Mouse (Mus musculus) intestine, embryonic 14.5 days (tissue): ENCODE measurements around the gene Fndc3b. TPM values are rescaled to one million over a fixed set of nuclear protein-coding genes. Genes with fewer than 3 reads are reported as not detected.
"Not testable (repeated sequence)": the region's sequence is repeated elsewhere in the genome, so short reads cannot be mapped to it uniquely, and the experiment has no call there.

Experiments used
- ATAC-seq: fragments of 200-750 bp; cut with Nextera tagmentation; replicated peaks from 2 replicates; pipeline ENCODE4 v1.8.0; 2017; ENCODE audit warnings: low read depth, moderate number of reproducible peaks, moderate TSS enrichment, moderate library complexity; ENCODE audit not compliant: low FRiP score, low TSS enrichment
- DNase-seq: peaks from one replicate; pipeline ENCODE4 v3.0.0-alpha.2; 2018; ENCODE audit warnings: low spot score
- H3K27ac ChIP-seq: fragments of 300-500 bp; sonication (generic); 2 replicates; pipeline ENCODE4 v1.5.1; 2014; ENCODE audit warnings: low read depth, mild to moderate bottlenecking, control low read depth
- H3K27me3 ChIP-seq: fragments of 300-500 bp; sonication (generic); replicated peaks from 2 replicates; pipeline ENCODE4 v1.6.1; 2014; ENCODE audit warnings: low read length, control low read depth; ENCODE audit not compliant: control insufficient read depth, insufficient read depth
- H3K36me3 ChIP-seq: fragments of 300-500 bp; sonication (generic); 2 replicates; pipeline ENCODE4 v1.6.1; 2014; ENCODE audit warnings: low read length, control low read depth; ENCODE audit not compliant: control insufficient read depth, insufficient read depth
- H3K4me1 ChIP-seq: fragments of 300-500 bp; sonication (generic); replicated peaks from 2 replicates; pipeline ENCODE4 v1.6.1; 2014; ENCODE audit warnings: low read length, control low read depth, mixed read lengths; ENCODE audit not compliant: control insufficient read depth, insufficient read depth
- H3K4me2 ChIP-seq: fragments of 300-500 bp; sonication (generic); 2 replicates; pipeline ENCODE4 v1.6.1; 2014; ENCODE audit warnings: low read length
- H3K4me3 ChIP-seq: fragments of 300-500 bp; sonication (generic); 2 replicates; pipeline ENCODE4 v1.5.1; 2014; ENCODE audit warnings: low read depth, low read length, control low read depth, mixed read lengths
- H3K9ac ChIP-seq: fragments of 300-500 bp; sonication (generic); 2 replicates; pipeline ENCODE4 v1.6.1; 2014; ENCODE audit warnings: mild to moderate bottlenecking, low read length
- H3K9me3 ChIP-seq: fragments of 300-500 bp; sonication (generic); 2 replicates; pipeline ENCODE4 v1.6.1; 2016; ENCODE audit warnings: low read length, control low read depth; ENCODE audit not compliant: control insufficient read depth
- WGBS: fragments of 180-500 bp; shearing (Covaris S2); extraction: QIAGEN DNeasy Blood & Tissue Kit; methylation state at CpG from one replicate; pipeline ENCODE4 v1.1.7; 2014; 5-methylcytosine and 5-hydroxymethylcytosine counted together
- polyA plus RNA-seq: library from polyadenylated mRNA; unstranded; fragments of >200 nt; fragmentation: Nextera tagmentation; extraction: Ambion mirVana; gene quantifications from 2 replicates; pipeline ENCODE4 v1.2.1, GENCODE M21; 2014

The Fndc3b gene
- polyA plus RNA-seq, 1 experiment from 2014 or later = 26.1 TPM

GRCm38 (mm10) chr3:27479378-27479777, 231.7 kb downstream of the Fndc3b start:
- no peak for DNase-seq
- Histone ChIP-seq H3K4me2 (no peak overlapping the region), H3K4me3 (no peak overlapping the region), H3K9me3 (no peaks in the 10 kb centered on the region), H3K9ac (no peak overlapping the region), H3K36me3 (peaks cover 35% of the 10 kb centered on the region), H3K4me1 (no peaks in the 10 kb centered on the region), H3K27me3 (no peaks in the 10 kb centered on the region), H3K27ac (no peak overlapping the region)
- WGBS = 60% methylated on average over 2 of the region's 2 CpGs
- ATAC-seq = no peak

DNA sequence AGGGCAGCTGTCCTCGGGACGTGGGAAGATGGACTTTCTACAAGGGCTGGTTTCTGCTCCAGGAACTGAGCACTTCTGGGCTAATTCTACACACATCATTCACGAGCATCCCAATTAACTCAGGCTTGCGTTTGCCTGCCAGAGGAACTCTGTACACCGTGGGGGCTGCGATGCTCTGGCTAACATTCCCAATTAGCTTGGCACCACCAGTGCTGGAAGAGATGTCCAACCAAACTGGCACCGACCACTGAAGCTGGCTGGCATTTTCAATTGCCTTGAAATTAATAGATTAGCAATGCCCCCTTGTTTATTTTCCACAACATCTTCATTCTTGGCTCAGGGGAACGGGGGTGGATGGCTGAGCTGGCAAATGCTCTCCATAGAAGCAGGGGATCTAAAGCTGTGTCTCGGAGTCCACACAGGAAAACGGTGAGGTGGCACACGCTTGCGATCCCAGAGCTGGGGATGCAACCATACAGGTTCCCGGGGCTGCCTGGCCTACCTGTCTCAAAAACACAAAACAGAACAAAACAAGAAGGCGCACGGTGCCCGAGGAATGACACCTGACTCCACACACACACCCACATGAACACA, 232.4 kb downstream of the Fndc3b start:
- Histone ChIP-seq H3K9me3 (0 out of 2 replicates have a peak, but pooled peaks cover 2% of the 10 kb centered on the region), H3K27ac (no peak overlapping the region), H3K4me1 (no peaks in the 10 kb centered on the region), H3K4me3 (no peak overlapping the region), H3K4me2 (no peak overlapping the region), H3K9ac (no peak overlapping the region), H3K36me3 (peaks cover 42% of the 10 kb centered on the region), H3K27me3 (no peaks in the 10 kb centered on the region)
- DNase-seq = no peak
- no peak for ATAC-seq
- WGBS = 90% methylated on average over 16 of the region's 16 CpGs

DNA sequence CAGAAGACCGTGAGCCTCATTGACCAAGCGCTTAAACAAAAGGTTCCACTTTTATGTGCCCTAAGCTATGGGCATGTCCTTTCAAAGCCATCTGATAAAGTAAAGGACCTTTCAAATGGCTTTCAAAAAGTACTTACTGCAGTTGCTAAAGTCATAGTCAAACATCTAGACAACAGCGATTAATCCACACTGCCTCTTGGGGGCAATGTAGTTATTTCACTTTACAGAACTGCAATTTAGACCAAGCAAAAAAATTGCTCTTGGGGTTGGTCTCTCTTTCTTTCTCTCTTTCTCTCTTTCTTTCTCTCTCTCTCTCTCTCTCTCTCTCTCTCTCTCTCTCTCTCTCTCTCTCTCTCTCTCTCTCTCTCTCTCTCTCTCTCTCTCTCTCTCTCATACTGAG, 233.4 kb downstream of the Fndc3b start:
- H3K9me3 ChIP-seq, H3K27ac ChIP-seq, ATAC-seq, H3K4me1 ChIP-seq, H3K4me2 ChIP-seq, DNase-seq, H3K27me3 ChIP-seq, H3K4me3 ChIP-seq, H3K9ac ChIP-seq: not testable (repeated sequence)
- peaks cover 42% of the 10 kb centered on the region for H3K36me3 ChIP-seq
- 92% methylated on average over 3 of the region's 3 CpGs for WGBS

DNA sequence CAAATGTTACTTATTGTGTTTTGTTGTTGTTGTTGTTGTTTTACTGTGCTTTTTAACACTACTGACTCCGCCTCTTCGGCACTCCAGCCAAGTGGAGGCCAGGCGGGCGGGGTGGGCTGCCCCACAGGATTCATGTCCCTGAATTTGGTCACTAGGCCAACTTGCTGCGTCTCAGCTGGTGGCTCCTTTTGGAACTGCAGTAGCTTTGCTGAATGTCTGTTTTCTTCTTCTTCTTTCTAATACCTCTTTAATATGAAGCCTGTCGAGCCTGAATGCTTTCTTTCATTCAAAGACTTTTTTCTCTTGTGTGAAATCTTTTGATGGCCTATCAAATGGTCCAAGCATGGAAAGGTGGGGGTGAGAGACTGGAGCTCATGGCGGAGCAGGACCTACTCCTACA, 235.2 kb downstream of the Fndc3b start:
- ATAC-seq = no peak
- H3K4me3 ChIP-seq = no peak overlapping the region
- WGBS = 87% methylated on average over 7 of the region's 7 CpGs
- no peak overlapping the region for H3K9ac ChIP-seq
- no peaks in the 10 kb centered on the region for H3K4me1 ChIP-seq
- H3K27ac ChIP-seq = no peak overlapping the region
- H3K27me3 ChIP-seq = no peaks in the 10 kb centered on the region
- 0 out of 2 replicates have a peak, but pooled peaks cover 6% of the 10 kb centered on the region for H3K9me3 ChIP-seq
- H3K36me3 ChIP-seq = peaks cover 33% of the 10 kb centered on the region
- H3K4me2 ChIP-seq = no peak overlapping the region
- no peak for DNase-seq

DNA sequence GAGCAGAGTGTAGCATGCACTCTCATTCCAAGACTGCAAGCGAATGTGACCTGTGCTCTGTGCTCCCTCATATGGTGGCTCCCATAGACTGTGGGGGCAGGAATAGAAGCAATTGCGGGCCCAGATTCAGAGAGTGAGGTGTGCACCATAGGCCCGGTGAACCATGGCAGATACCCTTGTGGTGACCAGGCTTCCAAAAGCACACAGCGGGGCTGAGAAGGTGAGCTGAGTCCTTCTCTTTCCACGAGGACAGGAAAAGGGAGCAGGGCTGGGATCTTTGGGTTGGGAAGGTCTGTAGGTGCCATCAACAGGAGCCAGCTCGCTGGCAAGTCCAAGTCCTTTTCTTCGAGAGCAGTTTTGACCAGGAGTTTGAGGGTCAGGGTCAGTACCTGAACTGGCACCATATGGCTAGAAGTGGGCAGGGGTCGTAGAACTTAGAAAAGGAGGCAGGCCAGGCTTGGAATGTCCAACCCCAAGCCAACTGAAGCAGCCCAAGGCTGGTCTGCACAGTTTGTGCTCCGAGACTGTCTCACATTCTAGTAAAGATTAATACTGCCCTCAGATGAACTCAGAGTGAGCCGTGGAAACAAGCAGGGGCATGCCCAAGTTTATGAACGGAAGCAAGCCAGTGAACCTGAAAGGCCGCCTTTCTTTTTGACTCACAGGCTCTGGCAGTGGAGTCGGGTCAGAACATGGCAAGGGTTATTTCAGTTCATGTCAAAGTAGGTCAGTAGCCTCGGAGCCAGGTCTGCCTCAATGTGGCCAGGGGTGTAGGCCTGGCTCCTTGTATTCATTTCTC, 237.1 kb downstream of the Fndc3b start:
- no peak overlapping the region for H3K27ac ChIP-seq
- no peak overlapping the region for H3K4me3 ChIP-seq
- no peaks in the 10 kb centered on the region for H3K27me3 ChIP-seq
- no peak for ATAC-seq
- H3K4me2 ChIP-seq = no peak overlapping the region
- 95% methylated on average over 14 of the region's 14 CpGs for WGBS
- 0 out of 2 replicates have a peak, but pooled peaks cover 6% of the 10 kb centered on the region for H3K9me3 ChIP-seq
- H3K36me3 ChIP-seq = peaks cover 45% of the 10 kb centered on the region
- H3K4me1 ChIP-seq = no peaks in the 10 kb centered on the region
- no peak overlapping the region for H3K9ac ChIP-seq
- DNase-seq = no peak

DNA sequence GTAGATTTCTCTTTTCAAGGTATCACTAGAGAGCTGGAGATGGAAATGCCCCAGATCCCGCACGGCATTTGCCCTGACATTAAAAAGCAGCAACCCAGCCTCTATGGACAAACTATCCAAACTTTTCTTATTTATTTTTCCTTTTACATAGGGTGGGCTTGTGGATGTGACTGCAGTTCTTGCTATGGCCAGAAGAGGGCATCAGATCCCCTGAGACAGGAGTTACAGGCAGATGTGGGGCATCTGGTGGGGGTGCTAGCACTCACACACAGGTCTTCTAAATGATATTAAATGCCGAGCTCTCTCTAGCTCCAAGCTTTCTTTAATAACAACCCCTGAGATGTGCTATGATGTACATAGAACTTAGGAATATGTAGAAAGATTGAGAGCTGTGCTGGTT, 238.3 kb downstream of the Fndc3b start:
- no peak overlapping the region for H3K4me2 ChIP-seq
- H3K36me3 ChIP-seq = peaks cover 47% of the 10 kb centered on the region
- H3K4me3 ChIP-seq = no peak overlapping the region
- H3K9ac ChIP-seq = no peak overlapping the region
- 0 out of 2 replicates have a peak, but pooled peaks cover 6% of the 10 kb centered on the region for H3K9me3 ChIP-seq
- no peak overlapping the region for H3K27ac ChIP-seq
- H3K4me1 ChIP-seq = no peaks in the 10 kb centered on the region
- WGBS = 93% methylated on average over 3 of the region's 3 CpGs
- DNase-seq = no peak
- no peaks in the 10 kb centered on the region for H3K27me3 ChIP-seq
- no peak for ATAC-seq

- H3K27ac ChIP-seq = no peak overlapping the region
- H3K4me3 ChIP-seq = no peak overlapping the region
- H3K4me1 ChIP-seq = no peaks in the 10 kb centered on the region
- H3K4me2 ChIP-seq = no peak overlapping the region
- 0 out of 2 replicates have a peak, but pooled peaks cover 6% of the 10 kb centered on the region for H3K9me3 ChIP-seq
- DNase-seq = no peak
- ATAC-seq = no peak
- H3K9ac ChIP-seq = no peak overlapping the region
- 70% methylated on average over 8 of the region's 8 CpGs for WGBS
- H3K27me3 ChIP-seq = no peaks in the 10 kb centered on the region
- peaks cover 51% of the 10 kb centered on the region for H3K36me3 ChIP-seq
Observed at GRCm38 (mm10) chr3:27470781-27471180, 240.3 kb downstream of the Fndc3b start.

- H3K27ac ChIP-seq = no peak overlapping the region
- no peaks in the 10 kb centered on the region for H3K27me3 ChIP-seq
- peaks cover 58% of the 10 kb centered on the region for H3K36me3 ChIP-seq
- DNase-seq (no peak), ATAC-seq (no peak)
- 87% methylated on average over 8 of the region's 8 CpGs for WGBS
- H3K9me3 ChIP-seq = 0 out of 2 replicates have a peak, but pooled peaks cover 6% of the 10 kb centered on the region
- no peak overlapping the region for H3K9ac ChIP-seq
- no peak overlapping the region for H3K4me3 ChIP-seq
- no peak overlapping the region for H3K4me2 ChIP-seq
- no peaks in the 10 kb centered on the region for H3K4me1 ChIP-seq
Observed at GRCm38 (mm10) chr3:27469971-27470370, 241.1 kb downstream of the Fndc3b start.
